ENCODE assay signal across 8 mouse cellular contexts in genomic region chr3:54915643-54916071, GRCm38 (mm10). TPM values are rescaled to one million over a fixed set of nuclear protein-coding genes. Genes with fewer than 3 reads are reported as not detected.
DNase-seq lines count a peak whose midpoint lies in the region; ATAC-seq and TF ChIP-seq lines count a peak whose summit lies in the region.

Gene Sertm1, minus strand, starts transcription at chr3:54915887.

- WGBS in heart, adult 2 months, result under 1% methylated on average over 38 of the region's 38 CpGs
- WGBS in midbrain, embryonic 13.5 days, result under 1% methylated on average over 38 of the region's 38 CpGs

- no peaks in the 10 kb centered on the region for H3K79me2 ChIP-seq in heart, adult 2 months (replicated peaks; ENCODE audit: control insufficient read depth, insufficient read depth, low read length)

- intact Hi-C loops in heart, adult 2 months (cut with DNase I), result no loop called here
- intact Hi-C loops in heart, postnatal 25 days (cut with DNase I), result no loop called here

- H3K36me3 ChIP-seq in heart, adult 2 months (ENCODE audit: control insufficient read depth, insufficient read depth, low read length), result no peaks in the 10 kb centered on the region
- H3K36me3 ChIP-seq in midbrain, embryonic 13.5 days, result no peaks in the 10 kb centered on the region

- no peak within 1 kb of the TSS for H3K27ac ChIP-seq in heart, adult 2 months
- no peak within 1 kb of the TSS for H3K27ac ChIP-seq in midbrain, embryonic 13.5 days

- H3K27me3 ChIP-seq in heart, adult 2 months (ENCODE audit: control insufficient read depth, insufficient read depth, low read length), result peaks cover 3% of the 10 kb centered on the region; the same call in 1 of the 2 replicates
- peaks cover 34% of the 10 kb centered on the region for H3K27me3 ChIP-seq in midbrain, embryonic 13.5 days

- H3K4me1 ChIP-seq in heart, adult 2 months (ENCODE audit: control insufficient read depth, insufficient read depth, low read length), result no peaks in the 10 kb centered on the region
- H3K4me1 ChIP-seq in midbrain, embryonic 13.5 days (replicated peaks), result peaks cover 19% of the 10 kb centered on the region

- peak within 1 kb of the TSS; percentile 30; the same call in 1 of the 2 replicates for H3K4me3 ChIP-seq in heart, adult 2 months
- peak within 1 kb of the TSS; percentile 61 for H3K4me3 ChIP-seq in midbrain, embryonic 13.5 days (replicated peaks)

- ATAC-seq in granulocyte monocyte progenitor cell, adult 5-6 weeks (replicated peaks; ENCODE audit: poor library complexity, severe bottlenecking), result peak; percentile 30; the same call in 1 of the 2 replicates
- peak; percentile 100 for ATAC-seq in midbrain, embryonic 13.5 days

- no peak for TF ChIP-seq POLR2A in heart, adult 2 months (IDR thresholded peaks at IDR 0.05; ENCODE audit: insufficient read depth, low read depth, low read length)

- no peak for TF ChIP-seq EP300 in heart, adult 2 months (IDR thresholded peaks at IDR 0.05; ENCODE audit: insufficient read depth, low read depth, low read length)

- H3K9ac ChIP-seq in heart, adult 2 months (ENCODE audit: low read depth, low read length), result no peak within 1 kb of the TSS
- H3K9ac ChIP-seq in midbrain, embryonic 13.5 days (replicated peaks), result peak within 1 kb of the TSS; percentile 60

- DNase-seq in heart, adult 2 months, result peak in 1 of 2 experiments; percentile 18
- no peak for DNase-seq in heart, postnatal 25 days (ENCODE audit: low spot score)
- DNase-seq in brain, embryonic 18.5 days (ENCODE audit: low read depth, low spot score), result peak; percentile 58
- peak; percentile 60 to 65 for DNase-seq in layer of hippocampus, postnatal 25 days (ENCODE audit: extremely low spot score in 1 of 2, low spot score in 1 of 2)
- peak; percentile 9 for DNase-seq in testis, postnatal 14 days (ENCODE audit: low spot score)
- DNase-seq in urinary bladder, postnatal 4 days (ENCODE audit: low spot score in 2 of 2), result no peak

- no peak for TF ChIP-seq CTCF in heart, adult 2 months (IDR thresholded peaks at IDR 0.05)

- H3K4me2 ChIP-seq in midbrain, embryonic 13.5 days (replicated peaks), result peak within 1 kb of the TSS; percentile 94

- H3K9me3 ChIP-seq in midbrain, embryonic 13.5 days, result no peaks in the 10 kb centered on the region

RNA-seq across cellular contexts. Expression of gene Sertm1, which starts in this region (rescaled TPM):
- under 1 TPM; 0.20 to 0.26 TPM for total RNA-seq in heart, adult 2 months (2021)
- polyA plus RNA-seq in heart, adult 2 months (2012; rRNA removed), result 0.12 and 0.20 TPM in 2 replicates
- total RNA-seq in heart, postnatal 25 days (2021), result under 1 TPM; 0.21 to 0.22 TPM
- not detected in 2 replicates for total RNA-seq in granulocyte monocyte progenitor cell, adult 5-6 weeks (2014; fragmentation: Nextera tagmentation)
- not detected in 2 replicates for total RNA-seq in granulocyte monocyte progenitor cell, adult 5-6 weeks (2017)
- total RNA-seq in layer of hippocampus, postnatal 25 days (2021), result 10 to 100 TPM; 80.1 to 86.1 TPM
- polyA plus RNA-seq in midbrain, embryonic 13.5 days (2015; fragmentation: Nextera tagmentation; extraction: Ambion mirVana), result 0.54 and 0.81 TPM in 2 replicates

Comparison
In these comparisons a context has a peak if more than half of its experiments do, and no peak if none do; other contexts are left out.
1. RNA of gene Sertm1 (total RNA-seq): 80.1 to 86.1 TPM in layer of hippocampus, postnatal 25 days; 0.20 to 0.26 TPM in heart, adult 2 months, 0.21 to 0.22 TPM in heart, postnatal 25 days and not detected in granulocyte monocyte progenitor cell, adult 5-6 weeks; every median in the first group is over 10 times any median in the second.
2. Peak in ATAC-seq in granulocyte monocyte progenitor cell, adult 5-6 weeks; RNA of the gene not detected or under 1 TPM.
3. Peak in ATAC-seq, H3K4me3 ChIP-seq, H3K9ac ChIP-seq and H3K4me2 ChIP-seq in midbrain, embryonic 13.5 days; RNA of the gene not detected or under 1 TPM.
4. DNase-seq: peak in brain, embryonic 18.5 days (single experiment), layer of hippocampus, postnatal 25 days (2 of 2) and testis, postnatal 14 days (single experiment); none in heart, postnatal 25 days (single experiment) and urinary bladder, postnatal 4 days (0 of 2).